Mouse (Mus musculus): ENCODE data around the gene Sh3tc1.

DNA sequence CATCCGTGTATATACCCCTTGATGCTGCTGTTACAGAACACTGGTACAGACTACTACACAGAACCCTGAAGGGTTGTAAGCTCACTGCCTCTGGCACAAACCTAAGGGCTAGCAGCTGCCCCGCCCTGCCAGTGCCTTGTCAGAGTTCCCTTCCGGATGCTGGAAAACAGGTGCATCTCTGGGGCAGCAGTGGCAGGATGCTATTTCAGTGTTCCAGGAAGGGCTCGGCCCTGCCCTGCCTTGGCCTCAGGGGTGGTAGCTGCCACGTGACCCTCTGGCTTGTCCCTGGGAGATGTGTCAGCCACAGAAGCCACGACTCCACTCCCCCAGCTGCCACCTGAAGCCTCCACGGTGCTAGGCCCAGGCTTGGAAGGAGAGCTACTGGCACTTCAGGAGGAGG, 46.1 kb upstream of the Sh3tc1 start:
- TF ChIP-seq CTCF (conservative IDR thresholded peaks at IDR 0.05; ENCODE audit: low read length) = no peak
- no peak for TF ChIP-seq NANOG (IDR thresholded peaks at IDR 0.05; ENCODE audit: borderline replicate concordance, low read length)

Measured in E14TG2a.4 (cell line).